20 mouse cellular contexts compared by ENCODE assay signal in the genomic region with DNA sequence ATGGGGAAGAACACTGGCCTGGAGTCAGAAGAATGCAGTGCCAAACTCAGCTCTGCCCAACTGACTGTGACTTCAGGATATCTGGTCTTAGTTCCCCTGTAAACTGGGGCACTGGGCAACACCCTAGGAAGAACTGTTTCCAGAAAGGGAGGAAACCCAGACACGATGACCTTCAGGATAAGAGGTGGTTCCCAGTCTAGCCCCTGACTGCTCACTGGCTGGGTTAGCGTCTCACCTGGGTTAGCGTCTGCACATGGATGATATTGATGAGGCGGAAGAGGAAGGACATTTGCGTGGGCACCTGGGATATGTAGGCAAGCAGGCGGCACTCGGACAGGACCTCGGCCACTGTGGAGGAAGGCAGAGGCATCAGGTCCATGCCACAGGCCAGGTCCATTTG. TPM values are rescaled to one million over a fixed set of nuclear protein-coding genes. Genes with fewer than 3 reads are reported as not detected.
"Had no signal": no experiment of that assay in that cellular context is flagged by ENCODE, and none has a peak within 500 bp of the region (broad histone marks: within the 10 kb centered on the region; RNA-seq: fewer than 3 reads in every experiment).

No protein-coding gene starts in this region.

- H3K4me3 ChIP-seq: layer of hippocampus, adult 2 months; limb, embryonic 10.5 days; limb, embryonic 13.5 days; liver, embryonic 12.5 days; liver, embryonic 15.5 days; midbrain, embryonic 12.5 days had no signal

- H3K9me3 ChIP-seq: limb, embryonic 10.5 days; limb, embryonic 13.5 days; liver, embryonic 12.5 days; liver, embryonic 15.5 days; midbrain, embryonic 12.5 days had no signal

- H3K4me2 ChIP-seq: limb, embryonic 13.5 days; liver, embryonic 12.5 days; liver, embryonic 15.5 days; midbrain, embryonic 12.5 days had no signal

- ATAC-seq: liver, embryonic 12.5 days; midbrain, embryonic 16.5 days had no signal

- H3K9ac ChIP-seq: limb, embryonic 13.5 days; liver, embryonic 12.5 days; liver, embryonic 15.5 days; midbrain, embryonic 12.5 days had no signal

- H3K27ac ChIP-seq: kidney, postnatal 0 days; layer of hippocampus, adult 2 months; limb, embryonic 10.5 days; limb, embryonic 13.5 days; liver, embryonic 12.5 days; liver, embryonic 15.5 days; midbrain, embryonic 12.5 days; stomach, postnatal 0 days had no signal

- DNase-seq: kidney, adult 2 months; layer of hippocampus, adult 9-11 months; liver; lung, adult 2 months; lung, postnatal 14 days; lung, postnatal 4 days; thymus, adult 2 months; thymus, postnatal 14 days had no signal

RNA-seq across cellular contexts. Expression of gene Myh7b, which starts 24.9 kb away (rescaled TPM):
- total RNA-seq: megakaryocyte progenitor cell, adult 5-6 weeks; megakaryocyte-erythroid progenitor cell, adult 5-6 weeks; monocyte, adult 5-6 weeks had no signal
